Mouse (Mus musculus): ENCODE results near the gene Cacna2d3. TPM values are rescaled to one million over a fixed set of nuclear protein-coding genes. Genes with fewer than 3 reads are reported as not detected.

The Cacna2d3 gene
- total RNA-seq, 2 experiments from 2014 or later: 0.51 to 0.94 TPM

DNA sequence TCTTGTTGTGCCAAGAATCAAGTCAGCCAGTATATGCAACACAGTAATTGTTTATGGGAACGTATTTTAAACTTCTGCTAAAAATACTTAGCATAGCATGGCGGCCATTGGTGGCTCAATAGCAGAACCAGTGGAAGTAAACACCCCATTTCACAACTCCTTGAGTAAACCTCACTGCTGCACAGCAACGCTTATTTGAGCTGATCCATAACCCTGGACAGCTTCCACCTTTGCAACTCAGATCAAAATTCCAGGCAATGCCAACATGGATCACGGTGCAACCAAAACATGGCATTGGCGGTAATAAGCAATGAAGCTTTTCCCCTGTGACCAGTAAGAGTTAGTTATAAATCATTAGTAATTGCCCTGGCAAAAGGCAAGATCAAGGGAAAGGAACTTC, 614.2 kb downstream of the Cacna2d3 start:
- no peak for DNase-seq
- intact Hi-C loops (cut with DNase I): no loop called here

DNA sequence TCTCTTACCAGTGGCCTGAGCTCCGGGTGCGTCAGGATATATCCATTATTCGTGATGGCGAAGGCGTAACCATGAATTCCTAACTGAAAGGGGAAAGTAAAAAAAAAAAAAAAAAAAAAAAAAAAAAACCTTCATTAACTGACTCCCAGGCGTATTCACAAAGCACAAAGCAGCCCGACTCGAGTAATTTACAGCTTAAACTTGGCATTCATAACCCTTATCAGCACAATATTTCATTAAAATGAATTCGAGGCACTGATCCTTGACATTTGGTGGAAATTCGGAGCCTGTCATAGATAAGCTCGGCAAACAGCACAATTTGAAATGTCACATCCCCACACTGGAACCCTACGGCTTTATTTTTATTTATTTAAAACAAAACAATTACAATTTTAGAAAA, 623.9 kb downstream of the Cacna2d3 start:
- intact Hi-C loops (cut with DNase I): loop anchor here (10.0 kb wide), 1 partner anchor 583 kb away; no protein-coding TSS in a partner anchor
- DNase-seq: no peak

DNA sequence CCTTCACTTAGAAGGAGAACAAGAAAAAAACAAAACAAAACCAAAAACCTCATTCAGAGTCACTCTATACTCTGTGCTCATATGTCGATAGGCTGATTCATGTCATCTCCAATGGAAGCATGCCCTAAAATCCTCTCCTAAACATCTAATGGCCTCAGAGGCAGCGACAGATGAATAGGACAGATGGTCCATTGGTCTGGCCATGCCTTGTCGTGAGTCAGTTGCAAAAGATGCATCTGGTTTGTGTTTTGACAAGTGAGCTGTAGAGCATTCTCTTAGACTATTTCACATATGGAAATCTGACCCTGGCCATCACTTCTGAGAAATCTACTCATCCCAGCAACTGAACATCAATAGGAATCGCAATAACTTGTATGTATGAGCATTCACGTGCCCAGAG, 626.2 kb downstream of the Cacna2d3 start:
- intact Hi-C loops (cut with DNase I): loop anchor here (10.0 kb wide), 1 partner anchor 581 kb away; no protein-coding TSS in a partner anchor
- DNase-seq: no peak

DNA sequence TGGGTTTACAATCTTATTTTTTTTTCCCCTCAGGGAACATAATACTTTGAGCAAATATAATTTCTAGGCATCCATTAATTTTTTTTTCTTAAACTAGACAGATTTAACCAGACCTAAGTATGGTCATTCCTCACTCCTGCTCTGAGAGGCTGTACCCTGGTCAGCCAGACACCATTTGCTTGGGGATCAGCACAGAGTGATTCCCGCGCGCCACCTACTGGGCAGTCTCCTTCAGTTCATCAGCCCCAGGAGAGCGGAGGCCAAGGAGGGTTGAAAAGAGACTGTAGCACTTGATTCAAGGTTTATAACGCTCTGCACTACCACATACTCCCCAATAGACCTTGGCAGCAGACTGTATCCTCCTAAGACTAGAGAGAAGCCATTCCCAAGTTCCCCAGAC, 631.6 kb downstream of the Cacna2d3 start:
- DNase-seq: peak; percentile 62 to 72
- intact Hi-C loops (cut with DNase I): loop anchor here (10.0 kb wide), 1 partner anchor 575 kb away; no protein-coding TSS in a partner anchor

DNA sequence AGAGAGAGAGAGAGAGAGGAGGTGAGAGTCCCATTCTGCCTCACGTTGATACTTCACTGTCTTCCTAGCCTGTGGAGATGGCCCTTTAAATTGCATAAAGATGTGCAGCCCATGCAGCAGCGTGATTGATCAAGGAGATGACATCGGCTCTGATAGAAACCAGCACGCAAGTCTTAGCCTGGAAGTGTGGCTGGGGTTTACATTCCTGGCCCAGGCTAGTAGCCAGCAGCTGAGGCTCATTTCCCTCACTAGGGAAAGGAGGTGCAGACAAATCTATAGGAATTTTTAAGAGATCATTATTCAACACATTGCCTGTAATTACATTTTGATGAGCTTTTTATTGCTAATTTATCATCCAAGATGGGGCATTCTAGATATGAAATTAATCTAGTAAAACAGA, 635.1 kb downstream of the Cacna2d3 start:
- DNase-seq: no peak
- intact Hi-C loops (cut with DNase I): loop anchor here (5.0 kb wide), 2 partner anchors 134 to 999 kb away; no protein-coding TSS in a partner anchor

DNA sequence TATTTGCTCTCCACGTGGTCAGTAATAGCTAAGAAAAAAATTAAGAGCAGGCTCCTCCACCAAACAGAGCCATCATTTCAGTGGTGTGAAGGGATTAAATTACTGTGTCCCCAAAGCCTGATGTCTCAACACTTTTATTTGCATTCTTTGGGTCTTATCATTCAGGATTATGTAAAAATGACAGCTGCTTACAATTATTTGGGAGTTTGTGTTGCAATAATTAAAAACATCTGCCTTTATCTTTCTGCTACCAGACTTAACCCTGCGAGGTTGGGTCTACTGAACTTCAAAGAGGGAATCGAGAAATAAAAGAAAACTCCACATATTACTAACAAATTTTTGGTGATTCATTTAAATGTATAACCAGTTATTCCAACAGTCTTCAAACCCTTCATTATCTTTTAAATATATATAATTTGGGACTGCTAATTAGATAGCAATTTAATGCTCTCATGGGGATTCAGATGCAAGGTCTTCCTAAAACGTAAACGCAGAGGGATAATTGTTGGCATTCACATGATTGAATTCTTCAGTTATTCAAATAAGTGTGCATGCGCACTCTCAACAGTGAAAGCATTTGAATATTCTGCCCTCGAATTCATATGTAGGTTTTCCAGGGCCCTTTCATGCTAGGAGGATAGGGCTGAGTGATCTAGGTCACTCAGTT, 636.0 kb downstream of the Cacna2d3 start:
- no peak for DNase-seq
- intact Hi-C loops (cut with DNase I): loop anchor here (5.0 kb wide), 2 partner anchors 133 to 998 kb away; no protein-coding TSS in a partner anchor

DNA sequence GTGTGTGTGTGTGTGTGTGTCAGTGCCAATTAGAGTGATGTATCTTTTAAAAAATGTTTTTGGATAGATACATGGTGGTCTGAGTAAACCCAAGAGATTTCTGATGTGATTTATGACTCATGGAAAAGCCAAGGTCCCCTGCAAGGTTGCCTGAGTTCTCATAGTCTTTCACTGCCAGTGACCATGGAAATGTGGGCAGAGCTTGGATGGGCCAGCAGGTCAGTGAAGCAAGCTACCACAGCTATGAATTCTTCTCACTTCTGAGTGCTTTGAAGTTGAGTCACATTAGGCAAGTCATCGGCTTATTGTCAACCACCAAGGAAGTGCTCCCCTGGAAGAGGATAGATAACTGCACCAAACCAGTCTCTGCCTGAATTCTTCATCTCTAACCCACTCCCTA, 639.5 kb downstream of the Cacna2d3 start:
- DNase-seq: no peak
- intact Hi-C loops (cut with DNase I): no loop called here

DNA sequence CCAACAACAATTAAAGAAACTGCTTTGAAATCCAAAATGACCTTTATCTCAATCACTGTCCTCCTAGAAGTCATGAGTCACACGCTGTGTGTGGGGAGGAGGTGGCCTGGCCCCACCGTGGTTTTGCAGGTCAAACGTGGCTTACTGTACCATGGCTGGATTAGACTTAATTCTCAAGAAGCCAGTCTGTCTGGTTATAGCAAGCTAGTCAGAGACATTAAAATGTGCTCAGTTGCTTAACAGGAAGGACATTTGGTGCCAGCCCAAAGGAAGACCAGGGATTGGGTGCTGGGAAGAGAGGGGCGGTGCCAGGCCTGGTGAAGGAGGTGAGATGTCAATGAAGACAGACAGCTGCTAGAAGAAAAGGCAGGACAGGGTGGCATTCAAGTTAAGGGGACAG, 641.0 kb downstream of the Cacna2d3 start:
- no peak for DNase-seq
- intact Hi-C loops (cut with DNase I): no loop called here

DNA sequence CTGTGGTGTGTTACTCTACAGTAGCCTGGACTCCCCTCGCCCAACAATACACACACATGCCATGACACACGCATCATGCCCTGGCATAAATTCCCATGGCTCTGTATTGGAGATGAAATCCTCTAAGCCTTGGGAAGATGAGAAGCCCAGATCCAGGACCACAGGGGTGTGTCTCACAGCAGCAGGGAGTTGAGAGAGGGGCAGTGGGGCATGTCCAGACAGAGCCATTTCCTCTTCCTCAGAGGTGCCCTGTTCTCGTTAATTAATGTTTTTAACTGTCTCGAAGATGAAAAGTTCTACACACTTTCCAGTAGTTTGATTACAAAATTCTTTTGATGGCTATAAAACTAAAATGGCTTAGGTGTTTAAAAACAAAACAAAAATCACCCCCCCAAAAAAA, 641.4 kb downstream of the Cacna2d3 start:
- intact Hi-C loops (cut with DNase I): no loop called here
- DNase-seq: no peak

DNA sequence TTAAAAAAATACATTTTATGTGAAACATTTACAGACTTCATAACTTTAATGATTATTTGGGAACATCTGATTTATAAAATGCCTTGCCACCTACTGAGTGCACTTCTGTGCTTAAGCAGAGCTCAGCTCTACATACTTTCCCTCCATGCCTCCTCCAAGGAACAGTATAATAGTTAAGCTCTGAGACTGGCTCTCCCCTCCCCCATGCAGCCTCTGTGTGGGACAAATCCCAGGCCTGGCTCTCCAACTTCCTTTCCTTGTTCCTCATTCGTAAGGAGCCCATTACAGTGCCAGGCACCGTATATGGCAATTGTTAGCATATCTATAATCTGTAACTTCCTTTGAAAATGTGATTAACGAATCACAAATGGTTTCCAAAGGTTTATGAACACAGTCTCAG, 644.2 kb downstream of the Cacna2d3 start:
- no peak for DNase-seq
- intact Hi-C loops (cut with DNase I): no loop called here

DNA sequence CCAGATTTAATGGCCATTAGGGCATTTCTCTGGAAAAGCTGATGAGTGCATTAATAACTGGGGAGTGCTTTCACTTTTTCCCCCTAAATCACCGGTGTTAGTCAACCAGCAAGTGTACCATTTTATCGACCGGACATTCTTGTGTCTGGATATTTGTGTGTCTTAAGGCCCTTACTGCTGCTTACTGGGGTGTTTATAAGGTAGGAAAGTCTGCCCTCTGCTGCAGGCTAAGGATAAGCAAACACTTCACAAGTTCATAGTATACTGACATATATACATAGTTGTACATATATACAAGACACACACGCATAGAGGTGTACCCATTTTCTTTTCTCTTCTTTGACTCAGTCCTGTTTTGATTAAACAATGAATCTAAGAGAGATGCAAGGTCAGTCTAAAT, 647.9 kb downstream of the Cacna2d3 start:
- no peak for DNase-seq
- intact Hi-C loops (cut with DNase I): loop anchor here (2.0 kb wide), 1 partner anchor 125 kb away; no protein-coding TSS in a partner anchor

DNA sequence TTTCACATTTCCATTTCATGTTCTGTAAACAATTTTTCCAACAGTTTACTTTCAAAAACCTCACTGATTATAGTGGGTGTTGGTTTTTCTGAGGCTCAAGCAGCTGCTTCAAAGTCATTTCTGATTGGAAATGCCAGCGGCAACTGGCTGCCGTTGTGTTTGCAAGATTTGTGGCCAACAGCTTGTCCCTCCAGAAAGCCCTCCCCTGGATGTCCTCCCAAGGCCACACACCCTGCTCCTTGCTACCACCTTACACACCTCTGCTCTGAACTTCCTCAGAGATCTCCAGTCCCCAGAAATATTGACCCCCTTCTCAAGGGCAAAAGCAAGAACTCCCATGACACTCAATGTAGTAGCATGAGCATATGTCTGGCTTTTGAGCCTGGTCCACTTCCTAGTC, 659.0 kb downstream of the Cacna2d3 start:
- intact Hi-C loops (cut with DNase I): no loop called here
- no peak for DNase-seq

DNA sequence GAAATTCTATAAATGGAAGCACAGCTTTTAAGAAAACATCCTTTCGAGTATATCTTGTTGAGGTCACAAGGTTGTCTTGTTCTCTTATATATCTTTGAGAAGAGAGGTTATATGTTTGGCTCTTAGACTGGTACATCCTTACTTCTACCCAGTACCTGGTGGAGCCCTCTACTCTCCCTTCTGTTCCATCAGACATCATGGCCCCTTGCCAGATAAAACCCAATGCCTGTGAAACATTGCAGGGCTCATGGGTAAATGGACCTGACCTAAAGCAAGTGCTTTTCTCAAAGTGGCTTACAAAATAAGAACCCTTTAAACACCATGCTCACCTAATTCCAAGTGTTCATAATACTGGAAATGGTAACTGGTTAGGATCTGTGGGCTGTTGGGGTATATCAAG, 660.2 kb downstream of the Cacna2d3 start:
- intact Hi-C loops (cut with DNase I): no loop called here
- no peak for DNase-seq

DNA sequence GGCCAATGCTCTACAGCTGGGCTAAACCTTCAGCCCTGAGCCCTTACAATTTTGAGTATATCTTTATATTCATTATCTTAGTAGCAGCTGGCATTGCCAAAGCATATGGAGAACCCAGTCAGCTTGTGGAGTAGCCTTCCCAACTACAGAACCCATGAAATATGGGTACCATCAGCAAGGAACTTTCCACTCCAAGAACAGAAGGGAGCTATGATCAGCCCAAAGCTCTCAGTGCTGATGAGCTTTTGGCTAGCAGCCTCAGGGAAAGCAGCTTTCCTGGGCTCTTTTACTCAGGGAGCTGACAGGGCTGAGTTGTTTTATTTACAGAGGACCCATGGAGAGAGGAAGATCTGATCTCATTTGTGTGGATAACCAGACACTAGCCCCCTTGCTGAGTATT, 661.0 kb downstream of the Cacna2d3 start:
- DNase-seq: no peak
- intact Hi-C loops (cut with DNase I): no loop called here

DNA sequence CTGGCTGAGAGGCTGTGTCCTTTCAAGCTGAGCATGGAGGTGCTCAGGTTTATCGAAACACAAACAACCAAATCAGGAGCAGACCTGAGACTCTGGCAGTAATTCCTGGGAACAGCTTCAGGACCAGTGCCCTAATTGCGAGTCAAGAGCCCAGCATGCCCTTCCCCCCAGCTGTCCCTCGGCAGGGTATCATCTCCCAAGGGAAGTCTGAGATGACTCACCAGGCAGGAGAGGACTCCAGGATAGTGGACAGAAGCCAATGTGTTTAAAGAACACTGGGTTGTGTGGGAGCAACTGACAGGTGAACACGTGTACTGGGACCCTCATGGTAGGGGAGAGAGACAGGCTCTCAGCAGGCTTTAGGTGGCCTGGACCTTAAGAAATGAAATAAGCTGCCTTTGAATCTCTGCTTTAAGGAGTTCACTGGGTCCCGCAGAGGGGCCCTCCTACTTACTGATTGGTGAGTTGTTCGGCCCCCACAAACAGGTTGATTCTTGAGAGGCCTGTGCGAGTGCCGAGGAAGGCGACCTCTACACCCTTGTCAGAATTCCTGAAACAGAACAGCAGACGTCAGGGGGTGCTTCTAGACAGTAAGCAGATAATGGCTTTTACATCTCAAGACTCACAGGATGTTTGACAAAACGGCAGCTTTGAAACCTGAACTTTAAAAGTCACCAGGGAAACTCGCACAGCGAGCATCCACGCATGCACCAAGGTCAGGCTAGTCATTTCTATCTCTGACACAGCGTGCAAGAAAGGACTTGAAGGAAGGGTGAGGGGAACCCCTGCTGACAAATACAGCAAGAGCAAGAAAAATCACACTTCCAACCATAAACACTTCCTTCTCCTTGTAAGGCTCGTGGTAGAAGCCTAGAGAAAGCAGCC, 669.5 kb downstream of the Cacna2d3 start:
- intact Hi-C loops (cut with DNase I): no loop called here

DNA sequence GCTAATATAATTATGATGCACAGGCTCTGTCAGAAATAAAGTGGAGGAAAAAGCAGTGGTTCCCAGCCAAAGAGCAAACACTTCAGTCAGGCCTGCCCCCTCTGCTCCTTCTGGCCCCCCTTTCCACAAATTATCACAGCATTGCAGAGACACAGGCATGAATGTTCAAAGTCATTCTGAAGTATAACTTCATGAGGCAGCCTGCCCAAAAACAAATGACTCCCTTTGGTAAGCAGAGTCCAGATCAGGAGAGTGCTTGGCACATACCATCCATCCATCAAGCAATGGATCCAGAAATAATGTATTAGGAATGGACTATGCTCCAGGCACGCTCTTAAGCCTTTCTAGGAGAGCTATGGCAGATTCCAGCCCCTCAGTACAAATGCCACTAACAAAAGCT, 679.3 kb downstream of the Cacna2d3 start:
- intact Hi-C loops (cut with DNase I): no loop called here
- DNase-seq: no peak

More for the DNA sequence above, 669.5 kb downstream of the Cacna2d3 start:
- no peak for DNase-seq

DNA sequence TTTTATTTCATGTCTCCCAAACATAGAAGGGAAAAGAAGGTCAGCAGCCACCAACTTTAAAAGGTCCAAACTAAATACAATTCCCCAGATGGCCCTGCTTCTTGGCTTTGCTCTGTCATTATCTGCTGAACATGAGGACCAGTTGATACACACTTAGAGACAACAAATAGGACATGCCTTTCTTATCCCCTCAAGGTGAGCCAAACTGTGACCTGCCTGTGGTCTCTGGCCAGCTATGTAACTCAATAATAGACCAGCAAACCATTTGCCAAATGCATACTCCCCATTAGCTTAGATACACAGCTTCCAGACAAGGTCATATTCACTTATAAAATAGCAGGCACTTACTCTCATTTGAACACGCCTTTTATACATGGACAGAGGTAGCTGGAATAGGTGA, 680.2 kb downstream of the Cacna2d3 start:
- no peak for DNase-seq

DNA sequence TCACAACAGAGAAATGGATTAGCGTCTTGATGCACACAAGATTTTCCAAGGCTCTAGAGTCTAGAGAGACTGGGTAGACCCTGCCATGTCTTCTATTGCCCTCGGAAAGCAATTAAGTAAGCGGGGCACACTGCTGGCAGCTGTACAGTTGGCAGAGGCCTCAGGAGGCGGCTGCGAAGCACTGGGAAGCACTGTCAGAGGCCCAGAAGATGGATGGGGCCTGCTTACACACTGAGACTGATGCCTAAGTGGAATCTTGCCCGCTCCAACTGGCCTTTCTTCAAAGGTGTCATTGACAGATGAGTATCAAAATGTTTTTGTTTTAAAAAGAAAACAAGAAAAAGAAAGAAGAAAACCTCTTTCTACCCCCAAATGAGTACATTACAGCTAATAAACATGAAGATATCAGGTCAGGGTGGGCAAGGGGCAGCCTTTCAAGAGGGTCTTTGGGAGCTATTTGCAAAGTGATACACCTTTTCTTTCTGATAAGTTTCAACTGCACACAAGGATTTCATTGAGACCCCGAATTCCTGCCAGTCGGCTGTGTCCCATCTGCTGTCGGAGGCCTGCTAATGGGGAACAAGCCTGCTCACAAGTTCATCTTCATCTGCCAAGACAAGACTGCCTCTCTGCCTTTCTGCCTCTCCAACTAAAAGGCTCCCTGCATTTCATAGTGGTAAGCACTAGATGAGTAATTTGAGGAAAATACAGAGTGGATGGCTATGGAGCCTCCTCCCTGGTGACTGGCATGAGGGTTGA, 680.9 kb downstream of the Cacna2d3 start:
- intact Hi-C loops (cut with DNase I): no loop called here
- DNase-seq: no peak

More for the DNA sequence above, 680.2 kb downstream of the Cacna2d3 start:
- intact Hi-C loops (cut with DNase I): no loop called here

DNA sequence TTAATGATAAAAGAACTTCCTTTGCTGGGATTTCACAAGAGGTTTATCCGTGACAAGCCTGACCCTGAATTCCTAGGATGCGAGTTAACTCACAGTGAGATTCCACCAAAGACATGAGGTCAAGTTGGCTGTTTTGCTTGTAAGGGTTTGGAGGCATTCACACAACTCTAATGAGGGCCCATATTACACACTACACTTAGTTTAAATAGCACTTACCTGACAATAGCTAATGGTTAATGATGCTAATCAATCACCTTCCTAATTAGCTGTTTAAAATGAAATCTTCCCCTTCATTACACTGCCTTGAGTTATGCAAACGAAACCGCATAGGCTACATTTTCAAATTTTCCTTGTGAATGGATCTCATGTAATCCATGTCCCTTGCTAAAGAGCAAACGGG, 683.4 kb downstream of the Cacna2d3 start:
- DNase-seq: no peak
- intact Hi-C loops (cut with DNase I): no loop called here

DNA sequence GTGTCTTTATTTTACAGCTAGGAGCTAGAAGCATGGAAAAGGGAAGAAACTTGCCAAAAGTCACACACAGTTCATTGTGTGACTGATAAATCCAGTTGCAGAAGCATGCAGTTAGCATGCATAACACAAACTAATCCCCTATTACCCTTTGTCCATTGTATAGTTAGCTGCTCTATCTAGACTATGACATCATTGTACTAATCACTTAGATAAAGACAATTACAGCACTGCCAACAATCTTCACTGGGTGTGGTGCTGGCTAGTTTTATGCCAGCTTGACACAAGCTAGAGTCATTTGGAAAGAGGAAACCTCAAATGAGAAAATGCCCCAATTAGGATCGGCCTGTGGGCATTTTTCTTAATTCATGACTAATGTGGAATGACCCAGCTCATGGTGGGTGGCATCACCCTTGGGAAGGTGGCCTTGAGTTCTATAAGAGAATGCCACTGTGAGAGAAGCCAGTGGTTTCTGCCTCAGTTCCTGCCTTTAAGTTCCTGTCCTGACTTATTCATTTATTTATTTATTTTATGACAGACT, 689.7 kb downstream of the Cacna2d3 start:
- intact Hi-C loops (cut with DNase I): no loop called here
- no peak for DNase-seq

DNA sequence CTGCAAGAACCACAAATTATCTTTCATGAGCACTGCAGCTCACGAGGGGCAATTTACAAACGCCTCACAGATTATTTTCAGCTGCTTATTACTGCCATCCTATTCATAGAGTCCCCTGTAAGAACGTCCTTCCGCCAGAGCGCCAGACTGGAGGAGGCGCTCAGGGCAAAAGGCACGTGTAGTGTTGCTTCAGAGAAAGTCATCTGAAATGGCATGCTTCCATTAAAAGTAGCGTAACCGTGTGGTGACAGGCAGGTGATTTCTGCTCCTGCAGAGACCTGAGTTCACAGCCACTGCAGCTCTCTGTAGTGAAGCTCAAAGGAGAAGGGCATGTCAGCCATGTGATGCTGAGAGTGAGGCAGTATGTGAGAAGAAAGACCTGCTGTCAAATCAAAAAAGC, 691.1 kb downstream of the Cacna2d3 start:
- no peak for DNase-seq
- intact Hi-C loops (cut with DNase I): no loop called here
